Mouse (Mus musculus) C2C12 (cell line): ENCODE measurements around the gene Borcs5. TPM values are rescaled to one million over a fixed set of nuclear protein-coding genes. Genes with fewer than 3 reads are reported as not detected.

Source experiments
- H3K27me3 ChIP-seq: one replicate; pipeline ENCODE4 v1.6.1; 2011; ENCODE audit not compliant: control insufficient read depth, insufficient read depth, insufficient read length
- H3K36me3 ChIP-seq: one replicate; pipeline ENCODE4 v1.6.1; 2011; ENCODE audit not compliant: control insufficient read depth, insufficient read depth
- H3K4me3 ChIP-seq: one replicate; pipeline ENCODE4 v1.5.1; 2011; ENCODE audit warnings: mild to moderate bottlenecking, control low read depth; ENCODE audit not compliant: poor library complexity, insufficient read depth, severe bottlenecking
- H3K79me2 ChIP-seq: one replicate; pipeline ENCODE4 v1.6.1; 2011; ENCODE audit not compliant: control insufficient read depth, insufficient read depth
- H3K79me3 ChIP-seq: one replicate; pipeline ENCODE4 v1.6.1; 2011; ENCODE audit warnings: low read depth, control low read depth
- H3ac ChIP-seq: one replicate; pipeline ENCODE3; 2011; ENCODE audit warnings: low read depth; ENCODE audit not compliant: control insufficient read depth, insufficient read length
- CEBPB ChIP-seq: IDR thresholded peaks from one replicate; pipeline ENCODE4 v1.6.1; 2011; ENCODE audit warnings: low read depth, mild to moderate bottlenecking, control low read depth, moderate library complexity
- CTCF ChIP-seq: IDR thresholded peaks from one replicate; pipeline ENCODE4 v1.5.1; 2011; ENCODE audit not compliant: control insufficient read depth, insufficient read depth, insufficient read length
- FOSL1 ChIP-seq: IDR thresholded peaks from one replicate; pipeline ENCODE4 v1.8.0; 2011; ENCODE audit warnings: mild to moderate bottlenecking, low read length; ENCODE audit not compliant: poor library complexity, insufficient read depth, severe bottlenecking
- MAX ChIP-seq: IDR thresholded peaks from one replicate; pipeline ENCODE4 v1.6.1; 2011; ENCODE audit warnings: mild to moderate bottlenecking, control low read depth
- MYOD1 ChIP-seq: IDR thresholded peaks from one replicate; pipeline ENCODE4 v1.6.1; 2011; ENCODE audit warnings: low read depth; ENCODE audit not compliant: control insufficient read depth, insufficient read length
- MYOG ChIP-seq: IDR thresholded peaks from one replicate; pipeline ENCODE4 v1.6.1; 2011; ENCODE audit not compliant: control insufficient read depth, insufficient read length; ENCODE audit errors: extremely low read depth
- USF1 ChIP-seq: IDR thresholded peaks from one replicate; pipeline ENCODE4 v1.6.1; 2011; ENCODE audit warnings: low read depth, mild to moderate bottlenecking, control low read depth, moderate library complexity
- polyA plus RNA-seq: library from polyadenylated mRNA; unstranded; fragments of >200 nt; fragmentation: generic; extraction: Trizol; gene quantifications from one replicate; pipeline ENCODE4 v1.2.1, GENCODE M21; 2012; ENCODE audit warnings: missing spikeins

Borcs5 gene
- polyA plus RNA-seq, 1 experiment: 6.0 TPM

- Histone ChIP-seq H3K27me3 (peaks cover 6% of the 10 kb centered on the region), H3K4me3 (no peak overlapping the region), H3ac (no peak overlapping the region), H3K36me3 (no peaks in the 10 kb centered on the region), H3K79me3 (no peaks in the 10 kb centered on the region), H3K79me2 (no peaks in the 10 kb centered on the region)
- no peak for TF ChIP-seq CTCF
- no peak for TF ChIP-seq MAX
- TF ChIP-seq MYOG: no peak
- TF ChIP-seq CEBPB: no peak
- no peak for TF ChIP-seq MYOD1
These were observed 6.6 kb upstream of the Borcs5 start for GRCm38 (mm10) chr6:134632756-134633155.

DNA sequence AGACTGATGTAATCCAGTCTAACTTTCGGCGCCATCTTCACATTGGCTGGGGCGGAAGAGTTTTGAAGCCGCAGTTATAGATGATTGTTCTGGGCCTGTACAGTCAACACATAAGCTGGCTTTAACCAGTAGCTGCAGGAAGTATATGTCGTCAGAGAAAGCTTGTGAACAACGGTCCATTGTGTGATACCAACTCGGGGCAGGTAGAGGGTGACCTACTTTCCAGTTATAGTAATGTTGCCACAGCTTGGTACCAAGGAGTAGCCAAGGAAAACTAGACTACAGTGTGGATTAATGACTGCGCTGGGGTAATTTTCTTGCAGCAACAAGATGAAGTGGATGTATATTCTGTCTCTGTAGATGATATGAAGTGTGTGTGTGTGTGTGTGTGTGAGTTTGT lies 5.8 kb upstream of the Borcs5 start:
- Histone ChIP-seq H3K79me2 (no peaks in the 10 kb centered on the region), H3ac (no peak overlapping the region), H3K27me3 (peaks cover 3% of the 10 kb centered on the region), H3K4me3 (no peak overlapping the region), H3K79me3 (no peaks in the 10 kb centered on the region), H3K36me3 (no peaks in the 10 kb centered on the region)
- no peak for TF ChIP-seq FOSL1

DNA sequence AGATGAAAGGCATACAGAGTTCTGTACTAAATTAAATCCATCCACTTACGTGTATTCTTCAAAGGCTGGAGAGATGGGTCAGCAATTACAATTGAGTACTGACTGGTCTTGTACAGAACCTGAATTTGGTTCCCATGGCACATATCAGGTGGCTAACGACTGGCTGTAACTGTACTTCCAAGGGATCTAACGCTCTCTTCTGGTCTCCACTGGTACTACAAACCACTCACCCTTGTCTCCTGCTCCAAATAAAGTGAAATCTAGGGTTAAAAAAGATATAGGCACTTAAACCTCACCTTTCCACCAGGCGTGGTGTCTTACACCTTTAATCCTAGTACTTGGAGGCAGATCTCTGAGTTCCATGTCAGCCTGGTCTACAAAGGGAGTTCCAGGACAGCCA lies 2.8 kb upstream of the Borcs5 start:
- no peak for TF ChIP-seq FOSL1
- no peak for TF ChIP-seq CEBPB
- no peaks in the 10 kb centered on the region for H3K27me3 ChIP-seq
- H3K79me3 ChIP-seq: no peaks in the 10 kb centered on the region
- H3K79me2 ChIP-seq: no peaks in the 10 kb centered on the region
- no peaks in the 10 kb centered on the region for H3K36me3 ChIP-seq
- H3ac ChIP-seq: no peak overlapping the region
- no peak overlapping the region for H3K4me3 ChIP-seq

DNA sequence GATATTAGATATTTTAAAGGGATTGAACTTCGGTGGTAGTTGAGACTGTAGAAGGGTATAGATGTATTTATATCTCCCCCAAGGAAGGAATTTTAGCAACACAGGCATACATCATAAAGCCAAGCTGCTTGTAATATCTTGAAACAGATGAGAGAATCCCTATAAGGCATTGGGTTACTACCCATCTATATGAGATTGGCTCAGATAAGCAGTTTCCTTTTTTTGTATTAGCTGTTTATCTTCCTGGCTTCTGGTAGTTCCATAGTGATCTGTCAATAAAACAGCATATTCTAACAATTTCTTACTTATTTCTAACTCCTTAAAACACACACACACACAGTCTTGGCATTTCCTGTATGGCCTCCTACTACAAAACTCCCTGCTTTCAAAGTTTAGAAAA lies 590 bp downstream of the Borcs5 start:
- no peaks in the 10 kb centered on the region for H3K79me2 ChIP-seq
- no peaks in the 10 kb centered on the region for H3K27me3 ChIP-seq
- no peaks in the 10 kb centered on the region for H3K79me3 ChIP-seq
- H3ac ChIP-seq: no peak overlapping the region
- H3K36me3 ChIP-seq: no peaks in the 10 kb centered on the region
- no peak for TF ChIP-seq MYOD1
- no peak overlapping the region for H3K4me3 ChIP-seq

DNA sequence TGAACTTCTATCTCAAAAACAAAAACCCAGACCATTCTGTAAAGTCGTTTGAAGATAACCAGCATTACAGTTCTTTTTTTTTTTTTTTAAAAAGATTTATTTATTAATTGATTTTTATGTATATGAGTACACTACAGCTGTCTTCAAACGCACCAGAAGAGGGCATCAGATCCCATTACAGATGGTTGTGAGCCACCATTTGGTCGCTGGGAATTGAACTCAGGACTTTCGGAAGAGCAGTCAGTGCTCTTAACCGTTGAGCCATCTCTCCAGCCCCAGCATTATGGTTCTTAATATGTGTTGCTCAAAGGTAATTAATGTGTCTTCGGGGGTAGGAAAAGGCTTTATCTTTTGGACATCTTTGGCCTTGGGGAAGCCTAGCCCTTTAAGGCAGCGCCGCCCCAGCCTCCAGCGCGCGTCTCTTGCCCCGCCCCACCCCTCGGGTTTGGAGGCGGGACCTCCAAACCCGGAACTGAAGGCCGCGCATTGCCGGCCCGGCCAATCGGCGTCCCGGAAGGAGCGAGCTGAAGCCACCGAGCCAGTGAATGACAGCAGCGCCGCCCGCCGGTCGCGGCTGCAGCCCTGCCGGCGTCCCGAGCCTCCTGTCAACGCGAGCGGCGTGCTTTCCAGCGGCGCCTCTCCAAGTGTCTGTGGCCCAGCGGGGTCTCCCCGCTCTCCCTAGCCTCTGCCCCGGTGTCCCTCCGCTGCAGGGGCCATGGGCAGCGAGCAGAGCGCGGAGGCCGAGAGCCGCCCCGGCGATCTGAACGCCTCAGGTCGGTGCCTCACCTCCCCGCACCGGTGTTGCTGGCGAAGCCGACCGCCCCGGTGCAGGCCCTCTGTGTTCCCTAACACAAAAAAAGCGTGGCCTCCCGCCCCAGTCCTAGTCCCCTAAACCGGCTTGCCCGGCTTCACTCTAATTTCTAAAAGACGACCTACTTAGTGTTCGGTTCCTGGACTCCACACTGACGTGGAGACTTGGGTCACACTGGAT lies 1.5 kb downstream of the Borcs5 start:
- TF ChIP-seq FOSL1 (no peak), CTCF (peak; percentile 94)
- H3K4me3 ChIP-seq: peak overlapping the region; percentile 51
- H3K79me3 ChIP-seq: no peaks in the 10 kb centered on the region
- no peaks in the 10 kb centered on the region for H3K36me3 ChIP-seq
- no peaks in the 10 kb centered on the region for H3K79me2 ChIP-seq
- H3ac ChIP-seq: peak overlapping the region; percentile 98
- no peaks in the 10 kb centered on the region for H3K27me3 ChIP-seq

DNA sequence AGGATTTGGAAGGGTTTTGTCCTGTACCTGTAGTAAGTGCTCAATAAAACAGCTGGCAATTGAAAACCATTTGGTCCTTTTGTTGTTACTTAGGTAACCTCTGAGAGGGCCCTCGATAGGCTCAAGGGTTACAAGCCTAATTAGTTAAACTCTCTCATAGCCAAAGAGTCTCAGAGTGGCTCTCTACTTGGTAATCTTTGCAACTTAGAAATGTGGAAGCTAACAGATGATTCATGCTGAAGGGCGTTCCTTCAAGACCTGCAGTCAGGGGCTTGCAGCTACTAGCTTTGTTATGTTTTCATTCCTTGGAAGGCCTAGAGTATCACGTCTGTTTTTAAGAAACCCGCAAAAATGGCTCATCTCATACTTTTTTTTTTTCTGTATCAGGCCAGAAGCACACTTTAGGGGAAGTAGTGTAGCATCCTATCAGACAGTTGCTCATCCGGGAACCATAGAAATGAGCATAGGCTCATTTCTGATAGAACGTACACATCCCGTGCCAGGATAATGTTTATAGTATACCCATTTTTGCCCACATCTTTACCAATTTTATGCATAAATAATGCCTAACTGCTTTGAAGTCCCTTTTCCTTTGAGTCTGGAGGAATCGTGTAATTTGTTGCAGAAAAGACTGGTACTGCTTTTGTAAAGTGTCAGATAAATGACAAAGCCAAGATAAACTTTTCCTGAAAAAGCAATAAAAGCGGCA lies 2.6 kb downstream of the Borcs5 start:
- no peak for TF ChIP-seq MYOD1
- TF ChIP-seq CEBPB: no peak
- TF ChIP-seq CTCF: no peak
- no peak for TF ChIP-seq USF1
- TF ChIP-seq MYOG: no peak
- no peak for TF ChIP-seq FOSL1
- no peaks in the 10 kb centered on the region for H3K36me3 ChIP-seq
- H3ac ChIP-seq: no peak overlapping the region
- H3K79me2 ChIP-seq: no peaks in the 10 kb centered on the region
- H3K4me3 ChIP-seq: peak overlapping the region; percentile 51
- no peaks in the 10 kb centered on the region for H3K79me3 ChIP-seq
- H3K27me3 ChIP-seq: no peaks in the 10 kb centered on the region
